Mouse (Mus musculus) limb, embryonic 12.5 days (tissue): ENCODE data around the gene Zic1. TPM values are rescaled to one million over a fixed set of nuclear protein-coding genes. Genes with fewer than 3 reads are reported as not detected.

ENCODE experiments used
- ATAC-seq: fragments of 200-750 bp; cut with Nextera tagmentation; 2 replicates; pipeline ENCODE4 v1.8.0; 2017; ENCODE audit warnings: low read depth, moderate TSS enrichment; ENCODE audit not compliant: insufficient number of reproducible peaks, insufficient read depth, low FRiP score, low TSS enrichment
- H3K27ac ChIP-seq: fragments of 300-500 bp; sonication (generic); 2 replicates; pipeline ENCODE4 v1.5.1; 2016; ENCODE audit warnings: mild to moderate bottlenecking, moderate library complexity
- H3K27me3 ChIP-seq: fragments of 300-500 bp; sonication (generic); 2 replicates; pipeline ENCODE4 v1.6.1; 2016; ENCODE audit warnings: mild to moderate bottlenecking, moderate library complexity
- H3K36me3 ChIP-seq: fragments of 300-500 bp; sonication (generic); 2 replicates; pipeline ENCODE4 v1.6.1; 2016; ENCODE audit warnings: mild to moderate bottlenecking, moderate library complexity
- H3K4me1 ChIP-seq: fragments of 300-500 bp; sonication (generic); replicated peaks from 2 replicates; pipeline ENCODE4 v1.6.1; 2016
- H3K4me2 ChIP-seq: fragments of 300-500 bp; sonication (generic); 2 replicates; pipeline ENCODE4 v1.6.1; 2016; ENCODE audit warnings: mild to moderate bottlenecking, moderate library complexity
- H3K4me3 ChIP-seq: fragments of 300-500 bp; sonication (generic); replicated peaks from 2 replicates; pipeline ENCODE4 v1.5.1; 2016; ENCODE audit warnings: mild to moderate bottlenecking
- H3K9ac ChIP-seq: fragments of 300-500 bp; sonication (generic); replicated peaks from 2 replicates; pipeline ENCODE4 v1.6.1; 2016; ENCODE audit warnings: mild to moderate bottlenecking, moderate library complexity
- H3K9me3 ChIP-seq: fragments of 300-500 bp; sonication (generic); 2 replicates; pipeline ENCODE4 v1.6.1; 2016; ENCODE audit warnings: mild to moderate bottlenecking, moderate library complexity
- WGBS: fragments of 180-500 bp; shearing (Covaris S2); methylation state at CpG from one replicate; pipeline ENCODE4 v1.1.7; 2016; 5-methylcytosine and 5-hydroxymethylcytosine counted together
- polyA plus RNA-seq: library from polyadenylated mRNA; unstranded; fragments of >200 nt; fragmentation: Nextera tagmentation; extraction: Ambion mirVana; gene quantifications from 2 replicates; pipeline ENCODE4 v1.2.1, GENCODE M21; 2016

Zic1 gene
- polyA plus RNA-seq, 1 experiment from 2014 or later = 0.13 TPM

DNA sequence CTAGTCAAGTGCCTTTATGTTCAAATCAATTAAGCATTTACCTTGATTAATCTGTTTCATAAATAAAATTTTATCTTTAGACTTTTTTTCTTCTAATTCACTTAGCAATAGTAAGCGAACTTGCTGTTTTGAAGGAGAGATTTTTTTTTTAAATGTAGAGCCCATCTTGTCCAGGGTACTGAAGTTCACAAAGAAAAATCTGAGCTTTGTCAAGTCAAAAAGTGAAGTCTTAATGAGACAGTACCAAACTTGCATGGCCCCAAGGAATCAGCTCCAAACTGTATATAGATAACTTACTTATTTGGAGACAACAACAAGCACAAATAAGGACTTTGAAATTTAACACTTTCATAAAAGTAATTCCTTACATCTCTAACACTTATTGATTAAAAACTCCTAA, 16.9 kb downstream of the Zic1 start:
- no peak for ATAC-seq
- no peak overlapping the region for H3K4me3 ChIP-seq

DNA sequence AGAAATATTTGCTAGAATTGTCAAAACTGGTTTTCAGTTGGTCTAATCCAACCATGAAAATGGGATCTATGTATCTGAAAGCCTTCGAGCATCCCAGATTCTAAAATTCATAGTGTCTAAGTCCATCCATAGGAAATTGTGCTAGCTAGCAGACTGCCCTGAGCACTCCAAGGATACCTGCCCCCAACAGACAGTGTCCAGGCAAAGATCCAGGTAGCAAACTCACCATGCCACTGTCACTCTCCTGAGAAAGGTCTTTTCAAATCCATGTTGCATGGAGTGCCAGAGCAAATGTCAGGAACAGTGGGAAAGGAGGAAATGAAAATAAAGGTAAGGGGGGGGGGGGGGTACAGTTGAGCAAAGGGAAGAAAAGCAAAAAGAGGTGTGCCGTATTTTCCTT, 18.0 kb downstream of the Zic1 start:
- WGBS = 85% methylated on average over 2 of the region's 2 CpGs
- H3K4me2 ChIP-seq = no peak overlapping the region
- H3K4me1 ChIP-seq = peaks cover 3% of the 10 kb centered on the region
- ATAC-seq = no peak
- H3K36me3 ChIP-seq = no peaks in the 10 kb centered on the region
- H3K27ac ChIP-seq = no peak overlapping the region
- H3K9ac ChIP-seq = no peak overlapping the region
- no peaks in the 10 kb centered on the region for H3K9me3 ChIP-seq
- H3K27me3 ChIP-seq = peaks cover 47% of the 10 kb centered on the region
- H3K4me3 ChIP-seq = no peak overlapping the region

More for the DNA sequence above, 16.9 kb downstream of the Zic1 start:
- peaks cover 3% of the 10 kb centered on the region for H3K4me1 ChIP-seq
- no peak overlapping the region for H3K27ac ChIP-seq
- H3K9ac ChIP-seq = no peak overlapping the region
- no peaks in the 10 kb centered on the region for H3K9me3 ChIP-seq
- no peaks in the 10 kb centered on the region for H3K36me3 ChIP-seq
- no peak overlapping the region for H3K4me2 ChIP-seq
- peaks cover 57% of the 10 kb centered on the region for H3K27me3 ChIP-seq
- 37% methylated on average over 1 of the region's 1 CpGs for WGBS

Other genes with a start within 250 kb of the Zic1 start
- 0.73 and 0.74 TPM in 2 replicates for gene Zic4, start 3.4 kb downstream of the Zic1 start, polyA plus RNA-seq